Mouse (Mus musculus) mammary gland, adult 2 months (tissue): ENCODE measurements around the gene Otos. TPM values are rescaled to one million over a fixed set of nuclear protein-coding genes. Genes with fewer than 3 reads are reported as not detected.

Experiments used
- polyA plus RNA-seq: library from polyadenylated mRNA; depleted of rRNA; stranded (reverse); fragments of >200 nt; gene quantifications from 2 replicates; pipeline ENCODE4 v1.2.3, GENCODE M21; 2012; ENCODE audit warnings: low replicate concordance; rRNA removed

Otos gene
- 0.81 and 1.2 TPM in 2 replicates for polyA plus RNA-seq

GRCm38 (mm10) chr1:92648673-92649072 is at the start of gene Otos:
TSS of gene Otos (minus strand) at chr1:92648841.

DNA sequence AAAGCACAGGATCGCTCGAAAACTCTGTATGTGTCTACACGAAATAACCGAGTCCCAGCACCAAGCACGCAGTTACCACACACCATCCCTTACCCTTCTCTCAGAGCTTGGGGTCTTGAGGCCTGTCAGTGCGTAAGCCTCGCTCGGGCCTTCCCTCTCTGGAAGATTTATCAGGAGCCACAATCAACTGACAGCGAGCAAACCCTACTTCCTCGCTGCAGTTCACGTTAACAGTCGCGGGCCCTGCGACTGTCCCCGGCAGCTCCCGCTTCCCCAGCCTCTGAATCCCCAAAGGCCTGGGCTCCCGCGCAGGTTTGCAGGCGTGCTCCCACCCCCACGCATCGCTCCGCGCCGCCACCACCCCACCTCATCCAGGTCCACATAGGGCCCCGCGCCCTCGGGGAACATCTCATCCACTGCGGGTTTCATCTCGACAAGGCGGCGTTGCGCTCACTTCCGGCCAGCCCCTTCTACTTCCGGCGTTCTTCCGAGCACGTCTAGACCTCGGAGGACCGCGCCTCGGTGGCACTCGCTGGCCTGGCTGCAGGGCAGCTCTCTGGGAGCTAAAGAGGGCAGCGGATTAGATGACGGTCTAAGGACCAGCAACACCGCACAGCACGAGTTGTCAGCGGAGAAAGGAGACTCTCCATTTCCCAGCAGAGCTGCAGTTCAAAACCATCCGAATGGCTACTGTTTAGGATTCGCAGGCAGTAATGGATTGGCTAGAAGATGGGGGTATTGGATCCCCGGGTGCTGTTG is 6.9 kb downstream of the Otos start, which contains the start of gene Cops9:
Gene Cops9 (minus strand): TSS at position 472 of the 759 bp plus-strand sequence.

GRCm38 (mm10) chr1:92617488-92617887 is 31.2 kb downstream of the Otos start, which contains the start of gene Olfr12:
TSS of gene Olfr12 (plus strand) at chr1:92617788.

DNA sequence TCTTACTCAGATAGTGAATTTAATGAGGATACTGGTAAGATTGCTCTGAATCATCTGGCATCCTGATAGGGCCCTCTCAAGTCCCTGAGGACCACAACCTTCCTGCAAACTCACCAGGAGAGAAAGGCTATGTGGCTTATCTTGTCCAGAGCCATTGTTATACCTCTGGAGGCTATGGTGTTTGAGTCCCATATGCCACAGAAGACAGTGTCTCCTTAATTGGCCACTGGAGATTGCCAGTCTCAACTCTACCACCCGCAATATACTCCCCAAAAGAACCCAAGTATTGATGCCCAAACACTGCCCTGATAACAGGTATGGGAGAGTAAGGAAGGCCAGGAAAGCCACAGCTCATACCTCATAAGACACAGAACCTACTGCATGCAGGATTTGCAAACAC is 43.2 kb downstream of the Otos start, which contains the start of gene Olfr1410:
Gene Olfr1410 (plus strand): TSS at position 301 of the 400 bp plus-strand sequence.

Other genes starting within 250 kb of the Otos start
- 103 and 247 TPM in 2 replicates for gene Ndufa10, start 175.0 kb downstream of the Otos start, polyA plus RNA-seq
- not detected in 2 replicates for gene Olfr1416, start 163.7 kb downstream of the Otos start, polyA plus RNA-seq
- gene Olfr1415, start 152.7 kb downstream of the Otos start, polyA plus RNA-seq: not detected in 2 replicates
- gene Olfr1414, start 130.2 kb downstream of the Otos start, polyA plus RNA-seq: not detected in 2 replicates
- gene Olfr1413, start 77.5 kb downstream of the Otos start, polyA plus RNA-seq: not detected in 2 replicates
- not detected in 2 replicates for gene Olfr1412, start 63.1 kb downstream of the Otos start, polyA plus RNA-seq
- not detected in 2 replicates for gene Olfr1411, start 54.4 kb downstream of the Otos start, polyA plus RNA-seq
- not detected in 2 replicates for gene Olfr1410, start 43.1 kb downstream of the Otos start, polyA plus RNA-seq
- not detected in 2 replicates for gene Olfr12, start 31.1 kb downstream of the Otos start, polyA plus RNA-seq
- gene Cops9, start 6.9 kb downstream of the Otos start, polyA plus RNA-seq: 79.5 and 115 TPM in 2 replicates
- 28.3 and 48.2 TPM in 2 replicates for gene Gpc1, start 182.8 kb upstream of the Otos start, polyA plus RNA-seq